Mouse (Mus musculus): Measurements from ENCODE around the gene Cdk2ap1.
"Not testable (repeated sequence)": the region's sequence is repeated elsewhere in the genome, so short reads cannot be mapped to it uniquely, and the experiment has no call there.

Cdk2ap1 gene

GRCm38 (mm10) chr5:124362982-124363381 lies at the start of gene Cdk2ap1:
TSS of gene Cdk2ap1 (minus strand) at chr5:124363082.
- not testable (repeated sequence) for DNase-seq (ENCODE audit: low read depth, low spot score)

- no peak for DNase-seq (ENCODE audit: low read depth, low spot score)
Observed at GRCm38 (mm10) chr5:124412163-124412562, 49.3 kb upstream of the Cdk2ap1 start.

DNA sequence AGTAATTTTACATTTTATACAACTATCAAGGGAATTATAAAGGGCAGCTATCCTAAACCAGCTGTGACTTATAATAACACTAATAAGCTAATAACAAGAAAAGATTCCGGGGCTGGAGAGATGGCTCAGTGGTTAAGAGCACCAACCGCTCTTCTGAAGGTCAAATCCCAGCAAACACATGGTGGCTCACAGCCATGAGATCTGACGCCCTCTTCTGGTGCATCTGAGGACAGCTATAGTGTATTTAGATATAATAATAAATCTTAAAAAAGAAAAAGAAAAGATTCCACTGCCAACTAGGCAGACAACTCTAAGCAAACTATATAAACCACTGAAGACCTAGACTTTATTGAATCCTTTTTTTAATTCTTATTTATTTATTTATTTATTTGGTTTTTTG lies 47.9 kb upstream of the Cdk2ap1 start:
- DNase-seq (ENCODE audit: low read depth, low spot score) = no peak

DNA sequence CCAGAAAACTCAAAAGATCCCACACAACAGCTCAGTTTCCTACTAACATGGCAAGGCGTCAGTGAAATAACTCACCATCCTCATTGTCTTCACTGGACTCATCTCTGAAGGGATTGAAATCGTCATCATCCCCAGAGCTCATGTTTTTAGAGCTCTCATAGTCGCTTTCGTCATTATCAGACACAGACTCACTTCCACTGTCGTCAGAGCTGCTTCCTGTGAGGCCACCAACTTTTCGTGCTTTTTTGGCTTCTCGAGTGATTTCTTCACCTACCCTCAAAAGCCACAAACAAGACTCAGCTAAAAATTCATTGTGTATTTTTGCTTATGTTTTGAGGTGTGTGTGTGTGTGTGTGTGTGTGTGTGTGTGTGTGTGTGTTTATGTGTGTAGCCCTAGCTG lies 30.8 kb upstream of the Cdk2ap1 start:
- DNase-seq (ENCODE audit: low read depth, low spot score) = no peak

DNA sequence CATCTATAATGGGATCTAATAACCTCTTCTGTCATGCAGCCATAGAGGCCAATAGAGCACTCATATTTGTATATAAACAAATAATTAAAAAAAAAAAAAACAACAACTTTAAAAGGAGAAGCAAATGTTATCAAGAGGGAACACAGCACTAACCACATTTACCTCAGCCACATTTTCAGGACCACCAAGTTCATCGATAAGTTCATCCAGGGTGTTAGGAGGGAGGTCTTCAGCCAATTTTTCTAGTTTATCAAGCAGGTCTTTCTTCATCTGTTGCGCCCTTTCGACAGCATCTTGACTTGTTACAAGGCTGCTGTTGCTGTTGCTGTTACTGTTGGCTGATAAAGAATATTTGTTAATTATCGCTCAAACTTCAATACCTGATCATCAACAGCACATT lies 29.5 kb upstream of the Cdk2ap1 start:
- DNase-seq (ENCODE audit: low read depth, low spot score) = no peak

- no peak for DNase-seq (ENCODE audit: low read depth, low spot score)
Observed at GRCm38 (mm10) chr5:124387932-124388331, 25.1 kb upstream of the Cdk2ap1 start.

GRCm38 (mm10) chr5:124380121-124380520 lies 17.2 kb upstream of the Cdk2ap1 start:
- DNase-seq (ENCODE audit: low read depth, low spot score) = no peak

GRCm38 (mm10) chr5:124377149-124377548 lies 14.3 kb upstream of the Cdk2ap1 start:
- no peak for DNase-seq (ENCODE audit: low read depth, low spot score)

DNA sequence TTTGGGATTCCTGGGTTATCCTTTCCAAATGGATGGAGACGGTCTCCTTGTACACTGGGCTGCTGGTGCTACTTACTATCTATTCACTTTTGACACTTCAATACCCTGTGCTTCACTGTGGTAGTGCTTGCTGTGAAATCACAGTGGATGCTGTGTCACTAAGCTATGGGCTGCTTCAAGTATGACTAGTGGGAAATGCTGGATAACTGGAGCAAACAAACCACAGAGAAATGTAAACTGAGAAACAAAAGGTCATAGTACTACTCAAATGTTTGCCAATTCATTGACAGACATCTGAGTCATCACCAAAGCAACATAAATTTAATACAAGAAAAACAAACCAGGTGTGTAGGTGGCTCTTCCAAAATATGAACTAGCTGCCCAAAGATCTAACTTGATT lies 13.5 kb upstream of the Cdk2ap1 start:
- DNase-seq (ENCODE audit: low read depth, low spot score) = no peak

GRCm38 (mm10) chr5:124374298-124374697 lies 11.4 kb upstream of the Cdk2ap1 start:
- DNase-seq (ENCODE audit: low read depth, low spot score) = no peak

DNA sequence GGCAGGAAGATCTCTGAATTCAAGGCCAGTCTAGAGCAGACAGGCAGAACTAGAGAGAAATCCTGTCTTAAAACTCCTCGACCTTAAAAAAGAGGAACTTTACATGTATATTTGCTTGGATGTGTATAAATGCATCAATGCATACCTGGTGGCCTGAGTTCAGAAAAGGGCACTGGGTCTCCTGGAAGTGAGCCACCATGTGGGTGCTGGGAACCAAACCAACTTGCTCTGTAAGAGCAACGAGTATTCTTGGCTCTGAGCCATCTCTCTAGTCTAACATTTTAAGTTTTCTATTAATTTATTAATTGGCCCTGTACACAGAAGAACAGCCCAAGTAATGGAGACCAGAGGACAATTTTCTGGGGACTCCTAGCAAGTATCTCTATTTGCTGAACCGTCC lies 3.8 kb upstream of the Cdk2ap1 start:
- no peak for DNase-seq (ENCODE audit: low read depth, low spot score)

GRCm38 (mm10) chr5:124365754-124366153 lies 2.9 kb upstream of the Cdk2ap1 start:
- no peak for DNase-seq (ENCODE audit: low read depth, low spot score)

DNA sequence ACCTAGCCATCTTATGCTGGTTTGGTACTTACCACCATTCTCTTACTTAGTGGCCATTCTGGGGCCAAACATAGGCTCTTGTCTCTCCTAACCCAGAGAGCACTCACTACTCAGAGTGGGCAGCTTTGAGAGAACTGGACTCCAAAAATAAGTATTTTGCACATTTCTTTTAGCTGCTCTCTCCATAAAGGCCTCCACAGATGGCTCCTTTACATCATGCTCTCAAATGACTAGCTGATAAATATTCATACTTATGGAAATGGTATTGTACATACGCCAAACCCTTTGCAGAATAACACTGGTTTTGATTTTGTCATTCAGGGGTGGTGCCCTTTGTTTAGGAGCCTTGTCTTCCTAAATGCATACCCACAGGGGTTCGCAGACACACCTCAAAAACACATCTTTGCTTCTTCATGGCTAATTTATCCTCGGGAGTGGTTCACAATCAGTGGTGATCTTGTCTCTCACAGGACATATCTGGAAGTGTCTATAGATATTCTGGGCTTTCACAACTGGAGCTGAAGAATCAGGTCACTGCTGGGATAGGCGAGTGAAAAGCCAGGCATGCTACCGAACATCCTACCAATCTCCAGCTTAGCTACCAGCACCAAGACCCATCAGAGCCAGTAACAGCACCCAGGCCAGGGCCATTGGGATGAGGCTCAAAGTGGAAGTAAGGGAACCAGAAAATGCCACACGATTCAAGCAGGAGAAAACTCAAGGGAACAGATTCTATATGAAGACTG lies 1.5 kb upstream of the Cdk2ap1 start:
- DNase-seq (ENCODE audit: low read depth, low spot score) = no peak

- no peak for DNase-seq (ENCODE audit: low read depth, low spot score)
Observed at GRCm38 (mm10) chr5:124359641-124360040, 3.2 kb downstream of the Cdk2ap1 start.

GRCm38 (mm10) chr5:124356695-124357094 lies 6.2 kb downstream of the Cdk2ap1 start:
- no peak for DNase-seq (ENCODE audit: low read depth, low spot score)

DNA sequence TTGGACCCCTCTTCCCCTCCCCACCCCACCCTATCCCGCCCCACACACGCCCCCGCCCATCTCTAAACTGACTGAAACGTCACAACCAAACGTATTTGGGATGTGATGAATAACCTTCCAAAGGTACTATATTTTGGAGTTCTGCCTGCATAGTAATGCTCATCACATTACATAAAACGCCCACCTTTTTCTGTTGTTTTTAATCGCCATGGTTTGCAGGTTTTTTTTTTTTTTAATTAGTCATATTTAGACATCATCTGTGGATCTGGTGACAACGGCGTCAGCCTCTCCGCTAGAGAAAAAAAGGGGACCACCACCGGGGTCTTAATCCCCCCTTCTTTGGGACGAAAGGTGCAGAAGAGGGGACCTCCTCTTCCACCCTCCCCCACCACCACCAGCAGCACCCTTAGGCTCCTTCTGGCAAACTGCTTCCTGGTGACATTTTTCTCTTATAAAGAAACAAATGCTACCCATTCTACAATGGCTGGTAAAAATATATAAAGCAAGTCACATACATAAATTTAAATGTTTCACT lies 7.4 kb downstream of the Cdk2ap1 start:
- DNase-seq (ENCODE audit: low read depth, low spot score) = no peak

GRCm38 (mm10) chr5:124354574-124355424 lies 8.1 kb downstream of the Cdk2ap1 start:
- peak; percentile 66 for DNase-seq (ENCODE audit: low read depth, low spot score)

GRCm38 (mm10) chr5:124353726-124354547 lies 8.9 kb downstream of the Cdk2ap1 start:
- DNase-seq (ENCODE audit: low read depth, low spot score) = peak; percentile 57

DNA sequence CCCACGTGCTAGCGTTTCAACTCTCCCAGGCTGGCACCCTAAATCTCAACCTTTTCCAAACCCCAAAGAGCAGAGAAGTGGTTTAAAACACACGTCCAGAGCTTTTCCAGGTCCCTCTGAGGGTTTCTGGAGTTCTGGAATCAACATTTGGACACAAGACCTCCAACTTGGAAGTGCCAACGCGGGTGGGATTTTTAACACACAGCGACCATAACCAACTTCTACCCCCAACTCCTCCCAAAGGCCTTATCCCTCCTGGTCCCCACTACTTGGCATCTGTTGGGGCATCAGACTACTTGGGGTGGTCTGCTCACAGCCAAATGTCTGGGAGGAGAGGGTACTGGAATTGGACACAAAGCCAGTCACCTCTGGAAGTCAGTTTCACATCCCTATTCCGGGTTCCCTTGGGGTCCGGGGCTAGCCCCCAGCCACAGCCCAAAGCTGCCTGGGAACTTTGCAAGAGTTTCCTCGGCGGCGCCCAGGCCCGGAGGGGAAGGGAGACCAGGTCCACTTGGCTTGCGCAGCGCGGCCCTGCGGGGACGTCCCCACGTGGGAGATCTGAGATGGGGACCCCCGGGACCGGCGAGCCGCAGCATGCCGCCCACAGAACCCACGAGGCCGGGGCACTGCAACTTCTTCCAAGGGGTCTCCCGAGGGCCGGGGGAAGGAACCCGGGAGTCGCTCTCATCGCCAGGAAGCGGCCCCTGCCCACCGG lies 9.7 kb downstream of the Cdk2ap1 start:
- DNase-seq (ENCODE audit: low read depth, low spot score) = peak; percentile 40

GRCm38 (mm10) chr5:124352141-124352920 lies 10.6 kb downstream of the Cdk2ap1 start:
- DNase-seq (ENCODE audit: low read depth, low spot score) = peak; percentile 92

All from mesoderm, embryonic 11.5 days (tissue).